Mouse (Mus musculus): ENCODE measurements around the gene Pmp22. TPM values are rescaled to one million over a fixed set of nuclear protein-coding genes. Genes with fewer than 3 reads are reported as not detected.

Pmp22 gene
- polyA plus RNA-seq, 3 experiments from 2014 or later, result not detected

- no peak for ATAC-seq
Measured at GRCm38 (mm10) chr11:63127513-63127912, 1.3 kb upstream of the Pmp22 start.

- ATAC-seq, result no peak
Measured at GRCm38 (mm10) chr11:63129375-63129774, 593 bp downstream of the Pmp22 start.

- ATAC-seq, result no peak
Measured at GRCm38 (mm10) chr11:63129840-63130239, 1.1 kb downstream of the Pmp22 start.

- no peak for ATAC-seq
Measured at GRCm38 (mm10) chr11:63130497-63130896, 1.7 kb downstream of the Pmp22 start.

GRCm38 (mm10) chr11:63131001-63131692 lies 2.4 kb downstream of the Pmp22 start:
- no peak for ATAC-seq

- no peak for ATAC-seq
Measured at GRCm38 (mm10) chr11:63131693-63132040, 2.9 kb downstream of the Pmp22 start.

- ATAC-seq, result no peak
Measured at GRCm38 (mm10) chr11:63132151-63132500, 3.3 kb downstream of the Pmp22 start.

GRCm38 (mm10) chr11:63132501-63133435 lies 4.0 kb downstream of the Pmp22 start:
- no peak for ATAC-seq

- no peak for ATAC-seq
Measured at GRCm38 (mm10) chr11:63134021-63134420, 5.2 kb downstream of the Pmp22 start.

- ATAC-seq, result no peak
Measured at GRCm38 (mm10) chr11:63134742-63135482, 6.1 kb downstream of the Pmp22 start.

- no peak for ATAC-seq
Measured at GRCm38 (mm10) chr11:63135622-63136021, 6.8 kb downstream of the Pmp22 start.

GRCm38 (mm10) chr11:63136205-63136604 lies 7.4 kb downstream of the Pmp22 start:
- ATAC-seq, result no peak

GRCm38 (mm10) chr11:63136836-63137416 lies 8.1 kb downstream of the Pmp22 start:
- ATAC-seq, result no peak

- ATAC-seq, result no peak
Measured at GRCm38 (mm10) chr11:63138739-63139138, 10.0 kb downstream of the Pmp22 start.

GRCm38 (mm10) chr11:63142311-63142710 lies 13.5 kb downstream of the Pmp22 start:
- ATAC-seq, result no peak

- no peak for ATAC-seq
Measured at GRCm38 (mm10) chr11:63142816-63143215, 14.0 kb downstream of the Pmp22 start.

GRCm38 (mm10) chr11:63143486-63143885 lies 14.7 kb downstream of the Pmp22 start:
- no peak for ATAC-seq

GRCm38 (mm10) chr11:63146601-63147000 lies 17.8 kb downstream of the Pmp22 start:
- ATAC-seq, result no peak

- no peak for ATAC-seq
Measured at GRCm38 (mm10) chr11:63148276-63148675, 19.5 kb downstream of the Pmp22 start.

- ATAC-seq, result no peak
Measured at GRCm38 (mm10) chr11:63151857-63152256, 23.1 kb downstream of the Pmp22 start.

- no peak for ATAC-seq
Measured at GRCm38 (mm10) chr11:63157117-63157516, 28.3 kb downstream of the Pmp22 start.

GRCm38 (mm10) chr11:63160926-63161325 lies 32.1 kb downstream of the Pmp22 start:
- ATAC-seq, result no peak

GRCm38 (mm10) chr11:63162806-63163205 lies 34.0 kb downstream of the Pmp22 start:
- no peak for ATAC-seq

Data from inflammation-experienced regulatory T-cells, adult 6 months (primary cell).